Comparison of ENCODE assay signal across 17 mouse cellular contexts in genomic region chr6:33575947-33576346, GRCm38 (mm10).
"Had no signal": no experiment of that assay in that cellular context is flagged by ENCODE, and none has a peak within 500 bp of the region (broad histone marks: within the 10 kb centered on the region; RNA-seq: fewer than 3 reads in every experiment).

No protein-coding gene starts in this region.

- DNase-seq: retina, postnatal 1 day; right cerebral cortex, adult 18-20 months; right cerebral cortex, postnatal 14 days; right cerebral cortex, postnatal 25 days; right cerebral cortex, postnatal 4 days; spleen, adult 18-20 months; thymus, adult 18-20 months; thymus, adult 2 months; thymus, postnatal 14 days; thymus, postnatal 25 days; thymus, postnatal 36 days; thymus, postnatal 4 days had no signal

- H3K4me3 ChIP-seq: neural tube, embryonic 12.5 days; neural tube, embryonic 13.5 days; neural tube, embryonic 15.5 days; stomach, embryonic 15.5 days had no signal

- H3K27ac ChIP-seq: neural tube, embryonic 12.5 days; neural tube, embryonic 13.5 days; neural tube, embryonic 15.5 days; stomach, embryonic 15.5 days; stomach, postnatal 0 days had no signal

- H3K36me3 ChIP-seq: neural tube, embryonic 12.5 days; neural tube, embryonic 13.5 days; neural tube, embryonic 15.5 days; stomach, embryonic 15.5 days had no signal

- H3K4me1 ChIP-seq: neural tube, embryonic 12.5 days; neural tube, embryonic 13.5 days; neural tube, embryonic 15.5 days; stomach, embryonic 15.5 days had no signal

- H3K9me3 ChIP-seq: neural tube, embryonic 12.5 days; neural tube, embryonic 13.5 days; neural tube, embryonic 15.5 days; stomach, embryonic 15.5 days had no signal

- H3K27me3 ChIP-seq: neural tube, embryonic 12.5 days; neural tube, embryonic 13.5 days; neural tube, embryonic 15.5 days; stomach, embryonic 15.5 days had no signal

- H3K9ac ChIP-seq: neural tube, embryonic 12.5 days; neural tube, embryonic 13.5 days; neural tube, embryonic 15.5 days; stomach, embryonic 15.5 days had no signal
